Mouse (Mus musculus): ENCODE data around the gene Dock2.

Gene Dock2

GRCm38 (mm10) chr11:34528006-34528405 lies 255.7 kb downstream of the Dock2 start:
- no peak for DNase-seq (ENCODE audit: low read depth, low spot score)
- H3K27me3 ChIP-seq (ENCODE audit: control insufficient read depth, insufficient read depth, low read length, poor library complexity, severe bottlenecking), result no peaks in the 10 kb centered on the region
- peaks cover 3% of the 10 kb centered on the region for H3K36me3 ChIP-seq (ENCODE audit: control insufficient read depth, insufficient read depth, low read length, poor library complexity, severe bottlenecking)

- DNase-seq (ENCODE audit: low read depth, low spot score), result no peak
- no peaks in the 10 kb centered on the region for H3K27me3 ChIP-seq (ENCODE audit: control insufficient read depth, insufficient read depth, low read length, poor library complexity, severe bottlenecking)
- peaks cover 3% of the 10 kb centered on the region for H3K36me3 ChIP-seq (ENCODE audit: control insufficient read depth, insufficient read depth, low read length, poor library complexity, severe bottlenecking)
Observed at GRCm38 (mm10) chr11:34527238-34527637, 256.5 kb downstream of the Dock2 start.

DNA sequence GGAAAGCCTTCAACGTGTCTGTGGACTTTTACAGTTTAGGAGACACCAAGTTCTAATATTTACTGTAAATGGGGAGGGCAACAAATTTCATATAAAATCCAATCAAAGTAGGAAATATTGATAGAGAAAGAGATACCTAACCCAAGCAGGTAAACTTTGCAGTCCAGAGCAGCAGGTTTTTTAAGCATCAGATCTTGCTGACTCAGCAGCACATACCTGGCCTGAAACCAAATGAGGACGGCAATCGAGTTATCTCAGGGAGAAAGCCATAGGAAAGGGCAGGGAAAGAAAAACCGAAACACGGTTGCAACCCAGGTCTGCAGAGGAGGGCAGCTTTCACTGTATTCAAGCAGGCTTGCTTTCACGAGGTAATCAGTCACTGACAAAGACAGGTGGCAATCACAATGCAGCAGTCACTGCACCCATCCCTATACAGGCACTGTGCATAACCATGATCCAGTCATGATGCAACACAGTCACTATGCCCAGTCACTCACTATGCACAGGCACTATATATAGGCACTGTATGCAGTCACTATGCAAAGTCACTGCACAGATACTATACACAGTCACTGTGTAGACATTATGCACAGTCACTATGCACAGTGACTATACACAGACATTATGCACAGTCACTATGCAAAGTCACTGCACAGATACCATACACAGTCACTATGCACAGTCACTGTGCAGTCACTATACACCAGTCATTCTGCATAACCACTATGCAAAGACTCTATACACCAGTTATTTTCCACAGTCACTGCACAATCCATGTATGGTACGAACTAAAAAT lies 258.4 kb downstream of the Dock2 start:
- H3K27me3 ChIP-seq (ENCODE audit: control insufficient read depth, insufficient read depth, low read length, poor library complexity, severe bottlenecking), result no peaks in the 10 kb centered on the region
- no peaks in the 10 kb centered on the region; the same call in 1 of the 2 replicates for H3K36me3 ChIP-seq (ENCODE audit: control insufficient read depth, insufficient read depth, low read length, poor library complexity, severe bottlenecking)
- DNase-seq (ENCODE audit: low read depth, low spot score), result no peak

DNA sequence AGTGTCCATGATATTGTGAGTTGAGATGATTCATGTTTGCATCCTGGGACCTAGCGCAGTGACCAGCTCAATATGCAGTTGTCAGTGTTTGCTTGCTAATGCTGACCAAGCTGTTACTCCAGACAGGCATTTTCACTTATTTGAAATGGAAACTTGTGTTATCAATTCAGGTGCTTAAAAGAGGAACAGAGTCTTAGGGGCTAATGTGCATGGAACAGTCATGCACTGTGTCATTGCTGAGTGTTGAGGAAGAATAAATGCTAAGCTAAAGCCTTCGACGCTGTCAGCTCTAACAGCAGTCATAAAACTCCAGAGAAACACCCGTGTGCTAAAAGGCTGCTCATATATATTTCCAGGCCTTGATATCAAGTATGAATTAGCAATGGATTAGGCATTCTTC lies 259.1 kb downstream of the Dock2 start:
- peak; percentile 9 for DNase-seq (ENCODE audit: low read depth, low spot score)
- Histone ChIP-seq H3K36me3 (ENCODE audit: control insufficient read depth, insufficient read depth, low read length, poor library complexity, severe bottlenecking) (no peaks in the 10 kb centered on the region; the same call in 1 of the 2 replicates), H3K27me3 (ENCODE audit: control insufficient read depth, insufficient read depth, low read length, poor library complexity, severe bottlenecking) (no peaks in the 10 kb centered on the region)

DNA sequence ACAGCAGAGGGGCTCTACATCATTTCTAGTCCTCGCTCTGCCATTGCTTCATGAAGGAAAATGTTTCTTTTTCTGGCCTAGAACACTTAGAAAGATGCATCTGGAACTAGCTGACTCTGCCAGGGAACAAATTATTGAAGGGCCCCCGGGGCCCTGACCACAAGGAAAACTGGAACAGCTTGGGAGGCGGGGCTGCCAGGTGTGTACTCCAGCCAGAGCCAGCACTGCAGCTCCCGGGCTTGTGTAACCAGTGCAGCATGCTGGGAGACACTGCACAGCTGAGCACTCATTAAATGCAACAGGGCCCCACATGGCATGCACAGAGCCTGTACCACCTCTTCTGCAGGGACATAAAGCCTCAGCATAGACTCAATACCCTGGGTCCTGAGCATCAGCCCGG lies 265.1 kb downstream of the Dock2 start:
- H3K36me3 ChIP-seq (ENCODE audit: control insufficient read depth, insufficient read depth, low read length, poor library complexity, severe bottlenecking), result peaks cover 16% of the 10 kb centered on the region
- H3K27me3 ChIP-seq (ENCODE audit: control insufficient read depth, insufficient read depth, low read length, poor library complexity, severe bottlenecking), result no peaks in the 10 kb centered on the region
- no peak for DNase-seq (ENCODE audit: low read depth, low spot score)

- no peaks in the 10 kb centered on the region for H3K27me3 ChIP-seq (ENCODE audit: control insufficient read depth, insufficient read depth, low read length, poor library complexity, severe bottlenecking)
- no peak for DNase-seq (ENCODE audit: low read depth, low spot score)
- peaks cover 16% of the 10 kb centered on the region for H3K36me3 ChIP-seq (ENCODE audit: control insufficient read depth, insufficient read depth, low read length, poor library complexity, severe bottlenecking)
Observed at GRCm38 (mm10) chr11:34516971-34517370, 266.7 kb downstream of the Dock2 start.

- no peaks in the 10 kb centered on the region for H3K27me3 ChIP-seq (ENCODE audit: control insufficient read depth, insufficient read depth, low read length, poor library complexity, severe bottlenecking)
- peaks cover 19% of the 10 kb centered on the region for H3K36me3 ChIP-seq (ENCODE audit: control insufficient read depth, insufficient read depth, low read length, poor library complexity, severe bottlenecking)
- no peak for DNase-seq (ENCODE audit: low read depth, low spot score)
Observed at GRCm38 (mm10) chr11:34515301-34515700, 268.4 kb downstream of the Dock2 start.

DNA sequence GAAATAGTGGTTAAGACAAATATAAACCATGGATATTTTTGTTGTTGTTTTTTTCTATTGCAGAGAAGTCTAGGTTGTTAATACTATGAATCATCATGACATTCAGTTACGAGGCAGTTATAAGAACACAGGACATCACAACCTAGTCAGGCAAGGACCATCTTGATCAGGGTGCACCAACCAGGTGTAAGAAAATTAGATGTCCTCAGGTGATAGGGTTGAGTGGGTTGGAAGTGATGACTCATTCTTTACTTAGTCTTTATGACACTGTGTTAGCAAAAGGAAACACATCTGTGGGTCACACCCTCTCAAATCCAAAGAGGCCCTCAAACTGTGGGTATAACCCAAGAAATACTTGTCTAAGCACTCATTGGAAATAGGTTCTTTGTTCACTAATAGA lies 277.3 kb downstream of the Dock2 start:
- DNase-seq (ENCODE audit: low read depth, low spot score), result no peak
- Histone ChIP-seq H3K27me3 (ENCODE audit: control insufficient read depth, insufficient read depth, low read length, poor library complexity, severe bottlenecking) (no peaks in the 10 kb centered on the region), H3K36me3 (ENCODE audit: control insufficient read depth, insufficient read depth, low read length, poor library complexity, severe bottlenecking) (peaks cover 9% of the 10 kb centered on the region; the same call in 1 of the 2 replicates)

- no peak for DNase-seq (ENCODE audit: low read depth, low spot score)
- no peaks in the 10 kb centered on the region for H3K27me3 ChIP-seq (ENCODE audit: control insufficient read depth, insufficient read depth, low read length, poor library complexity, severe bottlenecking)
- peaks cover 8% of the 10 kb centered on the region; the same call in 1 of the 2 replicates for H3K36me3 ChIP-seq (ENCODE audit: control insufficient read depth, insufficient read depth, low read length, poor library complexity, severe bottlenecking)
Observed at GRCm38 (mm10) chr11:34499663-34500062, 284.0 kb downstream of the Dock2 start.

DNA sequence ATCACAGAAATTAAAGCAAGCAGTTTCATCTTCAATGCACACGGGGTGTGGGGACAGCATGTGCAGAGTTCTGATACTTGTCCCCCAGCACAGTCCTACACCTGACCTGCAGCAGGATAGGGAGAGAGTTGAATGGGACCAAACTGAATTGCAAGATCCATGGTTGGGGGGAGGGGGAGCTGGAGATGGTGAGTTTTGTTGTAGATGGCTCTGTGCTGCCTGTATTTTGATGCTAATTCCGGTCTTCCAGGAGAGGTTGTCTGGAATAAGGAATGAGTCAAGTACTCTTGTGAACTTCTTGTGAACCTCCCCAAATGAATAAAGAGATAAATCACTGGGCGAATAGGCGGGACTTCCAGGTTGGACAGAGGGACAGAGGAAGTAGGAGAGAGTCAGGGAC lies 289.0 kb downstream of the Dock2 start:
- DNase-seq (ENCODE audit: low read depth, low spot score), result no peak
- Histone ChIP-seq H3K27me3 (ENCODE audit: control insufficient read depth, insufficient read depth, low read length, poor library complexity, severe bottlenecking) (no peaks in the 10 kb centered on the region), H3K36me3 (ENCODE audit: control insufficient read depth, insufficient read depth, low read length, poor library complexity, severe bottlenecking) (peaks cover 15% of the 10 kb centered on the region)

DNA sequence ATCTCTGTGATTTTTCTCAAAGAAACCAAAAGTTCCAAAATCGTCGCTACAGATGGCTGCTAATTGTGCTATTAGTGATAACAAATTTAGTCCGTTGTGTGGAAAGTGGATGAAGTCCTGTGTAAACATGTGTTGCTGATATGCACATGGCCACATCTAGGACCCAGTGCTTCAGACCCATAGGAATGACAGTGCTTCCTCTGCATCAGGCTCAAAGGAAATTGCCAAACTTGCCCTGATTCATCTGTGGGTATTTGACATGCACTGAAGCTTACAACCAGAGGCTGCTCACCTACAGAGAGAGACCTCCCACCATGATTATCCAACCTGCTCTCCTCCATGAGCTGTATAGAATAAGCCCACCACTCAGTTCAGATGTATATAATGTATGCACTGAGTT lies 290.7 kb downstream of the Dock2 start:
- Histone ChIP-seq H3K27me3 (ENCODE audit: control insufficient read depth, insufficient read depth, low read length, poor library complexity, severe bottlenecking) (no peaks in the 10 kb centered on the region), H3K36me3 (ENCODE audit: control insufficient read depth, insufficient read depth, low read length, poor library complexity, severe bottlenecking) (peaks cover 15% of the 10 kb centered on the region)
- DNase-seq (ENCODE audit: low read depth, low spot score), result no peak

DNA sequence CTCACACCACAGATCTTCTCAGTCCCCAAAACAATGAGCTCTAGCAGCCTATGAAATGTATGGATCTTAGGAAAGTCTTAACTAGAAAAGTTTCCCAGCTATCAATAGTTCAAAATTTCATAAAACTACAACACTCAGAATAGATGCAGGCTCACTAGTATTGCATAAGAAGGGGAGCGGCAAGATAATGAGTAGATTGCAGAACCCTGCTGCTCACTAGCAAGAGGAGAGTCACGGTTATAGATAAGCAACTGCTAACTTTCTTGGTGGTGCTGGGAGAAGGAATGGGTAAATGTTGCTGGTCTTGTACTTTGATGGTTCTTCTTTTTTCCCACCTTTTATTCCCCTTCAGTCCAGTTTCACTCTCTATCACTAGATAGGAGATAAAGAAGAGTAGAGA lies 291.5 kb downstream of the Dock2 start:
- no peaks in the 10 kb centered on the region for H3K27me3 ChIP-seq (ENCODE audit: control insufficient read depth, insufficient read depth, low read length, poor library complexity, severe bottlenecking)
- no peak for DNase-seq (ENCODE audit: low read depth, low spot score)
- H3K36me3 ChIP-seq (ENCODE audit: control insufficient read depth, insufficient read depth, low read length, poor library complexity, severe bottlenecking), result peaks cover 14% of the 10 kb centered on the region

DNA sequence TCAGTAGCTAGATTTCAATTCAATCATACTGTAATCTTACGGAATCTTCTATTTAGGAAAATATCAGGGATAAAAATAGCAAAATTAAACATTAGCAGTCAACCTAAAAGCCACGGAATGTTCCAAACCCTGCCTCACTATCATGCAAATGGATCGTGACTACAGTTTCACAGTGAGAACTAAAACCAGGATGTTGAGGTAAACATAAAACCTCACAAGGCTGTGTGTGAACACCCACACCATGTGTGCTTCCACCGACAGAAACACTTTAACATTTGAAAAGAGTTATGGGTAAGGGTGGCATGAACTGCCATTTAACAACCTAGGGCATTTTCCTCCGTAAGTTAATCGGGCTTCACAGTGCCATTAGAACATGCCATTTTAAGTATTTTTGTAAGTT lies 294.1 kb downstream of the Dock2 start:
- DNase-seq (ENCODE audit: low read depth, low spot score), result no peak
- H3K36me3 ChIP-seq (ENCODE audit: control insufficient read depth, insufficient read depth, low read length, poor library complexity, severe bottlenecking), result peaks cover 15% of the 10 kb centered on the region

GRCm38 (mm10) chr11:34479301-34479700 lies 304.4 kb downstream of the Dock2 start:
- DNase-seq (ENCODE audit: low read depth, low spot score), result no peak
- Histone ChIP-seq H3K27me3 (ENCODE audit: control insufficient read depth, insufficient read depth, low read length, poor library complexity, severe bottlenecking) (no peaks in the 10 kb centered on the region), H3K36me3 (ENCODE audit: control insufficient read depth, insufficient read depth, low read length, poor library complexity, severe bottlenecking) (peaks cover 9% of the 10 kb centered on the region)

More for the DNA sequence above, 294.1 kb downstream of the Dock2 start:
- H3K27me3 ChIP-seq (ENCODE audit: control insufficient read depth, insufficient read depth, low read length, poor library complexity, severe bottlenecking), result no peaks in the 10 kb centered on the region

GRCm38 (mm10) chr11:34469792-34470191 lies 313.9 kb downstream of the Dock2 start:
- peaks cover 1% of the 10 kb centered on the region for H3K36me3 ChIP-seq (ENCODE audit: control insufficient read depth, insufficient read depth, low read length, poor library complexity, severe bottlenecking)
- no peaks in the 10 kb centered on the region for H3K27me3 ChIP-seq (ENCODE audit: control insufficient read depth, insufficient read depth, low read length, poor library complexity, severe bottlenecking)
- DNase-seq (ENCODE audit: low read depth, low spot score), result no peak

GRCm38 (mm10) chr11:34468571-34468970 lies 315.1 kb downstream of the Dock2 start:
- H3K36me3 ChIP-seq (ENCODE audit: control insufficient read depth, insufficient read depth, low read length, poor library complexity, severe bottlenecking), result peaks cover 7% of the 10 kb centered on the region; the same call in 1 of the 2 replicates
- no peak for DNase-seq (ENCODE audit: low read depth, low spot score)
- H3K27me3 ChIP-seq (ENCODE audit: control insufficient read depth, insufficient read depth, low read length, poor library complexity, severe bottlenecking), result no peaks in the 10 kb centered on the region
